Mouse (Mus musculus): ENCODE measurements around the gene Plxna3. TPM values are rescaled to one million over a fixed set of nuclear protein-coding genes. Genes with fewer than 3 reads are reported as not detected.

Plxna3 gene
- polyA plus RNA-seq (2015; fragmentation: Nextera tagmentation; extraction: Ambion mirVana): 2.2 and 2.3 TPM in 2 replicates

GRCm38 (mm10) chrX:74328725-74329161, at the start of gene Plxna3:
Gene Plxna3, plus strand, starts transcription at chrX:74329066.

GRCm38 (mm10) chrX:74281732-74282394, 47.0 kb upstream of the Plxna3 start, which contains the start of the genes Taz and Dnase1l1:
Gene Taz, plus strand, starts transcription at chrX:74281912.
Gene Dnase1l1, minus strand, starts transcription at chrX:74282337.

GRCm38 (mm10) chrX:74296538-74297448, 32.1 kb upstream of the Plxna3 start, which contains the start of gene Atp6ap1:
Gene Atp6ap1, plus strand, starts transcription at chrX:74297097.

GRCm38 (mm10) chrX:74304867-74305700, 23.8 kb upstream of the Plxna3 start, which contains the start of gene Gdi1:
Gene Gdi1, plus strand, starts transcription at chrX:74304998.

GRCm38 (mm10) chrX:74312540-74313464, 16.1 kb upstream of the Plxna3 start, which contains the start of gene Fam50a:
Gene Fam50a, plus strand, starts transcription at chrX:74313033.

GRCm38 (mm10) chrX:74353467-74353770, 24.6 kb downstream of the Plxna3 start, which contains the start of gene Lage3:
Gene Lage3, minus strand, starts transcription at chrX:74353618.

GRCm38 (mm10) chrX:74372888-74373549, 44.2 kb downstream of the Plxna3 start, which contains the start of the genes Ubl4a and Slc10a3:
Gene Ubl4a, minus strand, starts transcription at chrX:74373218.
Gene Slc10a3, minus strand, starts transcription at chrX:74373349.

GRCm38 (mm10) chrX:74392535-74393443, 63.9 kb downstream of the Plxna3 start, which contains the start of the genes Fam3a and Ikbkg:
Gene Fam3a, minus strand, starts transcription at chrX:74393272.
Gene Ikbkg, plus strand, starts transcription at chrX:74393290.

Small RNAs within 50 kb of the gene (microRNA-seq; reads per million reads assigned to microRNA genes)
- 0.93 reads per million for gene Mir7092

Other genes starting within 250 kb of the Plxna3 start
- gene Opn1mw, start 201.6 kb upstream of the Plxna3 start, polyA plus RNA-seq (2015; fragmentation: Nextera tagmentation; extraction: Ambion mirVana): not detected in 2 replicates
- gene Mecp2, start 193.7 kb upstream of the Plxna3 start, polyA plus RNA-seq (2015; fragmentation: Nextera tagmentation; extraction: Ambion mirVana): 8.5 and 9.1 TPM in 2 replicates
- gene Tex28, start 161.2 kb upstream of the Plxna3 start, polyA plus RNA-seq (2015; fragmentation: Nextera tagmentation; extraction: Ambion mirVana): not detected in 2 replicates
- 0.10 and 0.16 TPM in 2 replicates for gene Tktl1, start 151.8 kb upstream of the Plxna3 start, polyA plus RNA-seq (2015; fragmentation: Nextera tagmentation; extraction: Ambion mirVana)
- gene Flna, start 79.2 kb upstream of the Plxna3 start, polyA plus RNA-seq (2015; fragmentation: Nextera tagmentation; extraction: Ambion mirVana): 1,264 and 1,315 TPM in 2 replicates
- gene Emd, start 74.4 kb upstream of the Plxna3 start, polyA plus RNA-seq (2015; fragmentation: Nextera tagmentation; extraction: Ambion mirVana): 27.8 and 28.9 TPM in 2 replicates
- gene Rpl10, start 58.3 kb upstream of the Plxna3 start, polyA plus RNA-seq (2015; fragmentation: Nextera tagmentation; extraction: Ambion mirVana): 802 and 865 TPM in 2 replicates
- 50.5 and 56.1 TPM in 2 replicates for gene Taz, start 47.2 kb upstream of the Plxna3 start, polyA plus RNA-seq (2015; fragmentation: Nextera tagmentation; extraction: Ambion mirVana)
- 18.6 and 20.0 TPM in 2 replicates for gene Dnase1l1, start 46.7 kb upstream of the Plxna3 start, polyA plus RNA-seq (2015; fragmentation: Nextera tagmentation; extraction: Ambion mirVana)
- gene Atp6ap1, start 32.0 kb upstream of the Plxna3 start, polyA plus RNA-seq (2015; fragmentation: Nextera tagmentation; extraction: Ambion mirVana): 97.3 and 109 TPM in 2 replicates
- gene Gdi1, start 24.1 kb upstream of the Plxna3 start, polyA plus RNA-seq (2015; fragmentation: Nextera tagmentation; extraction: Ambion mirVana): 106 and 112 TPM in 2 replicates
- gene Fam50a, start 16.0 kb upstream of the Plxna3 start, polyA plus RNA-seq (2015; fragmentation: Nextera tagmentation; extraction: Ambion mirVana): 38.8 and 45.1 TPM in 2 replicates
- gene Lage3, start 24.6 kb downstream of the Plxna3 start, polyA plus RNA-seq (2015; fragmentation: Nextera tagmentation; extraction: Ambion mirVana): 74.8 and 80.3 TPM in 2 replicates
- gene Ubl4a, start 44.2 kb downstream of the Plxna3 start, polyA plus RNA-seq (2015; fragmentation: Nextera tagmentation; extraction: Ambion mirVana): 65.4 and 70.7 TPM in 2 replicates
- gene Slc10a3, start 44.3 kb downstream of the Plxna3 start, polyA plus RNA-seq (2015; fragmentation: Nextera tagmentation; extraction: Ambion mirVana): 18.1 and 19.6 TPM in 2 replicates
- 27.6 and 28.2 TPM in 2 replicates for gene Fam3a, start 64.2 kb downstream of the Plxna3 start, polyA plus RNA-seq (2015; fragmentation: Nextera tagmentation; extraction: Ambion mirVana)
- 17.3 and 17.9 TPM in 2 replicates for gene Ikbkg, start 64.2 kb downstream of the Plxna3 start, polyA plus RNA-seq (2015; fragmentation: Nextera tagmentation; extraction: Ambion mirVana)
- gene G6pdx, start 100.1 kb downstream of the Plxna3 start, polyA plus RNA-seq (2015; fragmentation: Nextera tagmentation; extraction: Ambion mirVana): 61.1 and 65.3 TPM in 2 replicates
- not detected in 2 replicates for gene Gm6880, start 152.3 kb downstream of the Plxna3 start, polyA plus RNA-seq (2015; fragmentation: Nextera tagmentation; extraction: Ambion mirVana)
- not detected in 2 replicates for gene Olfr1326-ps1, start 245.8 kb downstream of the Plxna3 start, polyA plus RNA-seq (2015; fragmentation: Nextera tagmentation; extraction: Ambion mirVana)